Mouse (Mus musculus) cerebellum, adult 2 months (tissue): Measurements from ENCODE around the gene Megf11.

Experiments used
- CTCF ChIP-seq: fragments of 200-500 bp; IDR thresholded peaks from 2 replicates; pipeline ENCODE4 v1.5.1; 2011; ENCODE audit warnings: low read depth, mild to moderate bottlenecking, control low read depth, low read length, moderate library complexity, borderline replicate concordance; ENCODE audit not compliant: insufficient read depth
- POLR2A ChIP-seq: fragments of 200-500 bp; IDR thresholded peaks from 2 replicates; pipeline ENCODE4 v1.6.1; 2011; ENCODE audit warnings: low read length, control low read depth, borderline replicate concordance; ENCODE audit not compliant: insufficient read depth

DNA sequence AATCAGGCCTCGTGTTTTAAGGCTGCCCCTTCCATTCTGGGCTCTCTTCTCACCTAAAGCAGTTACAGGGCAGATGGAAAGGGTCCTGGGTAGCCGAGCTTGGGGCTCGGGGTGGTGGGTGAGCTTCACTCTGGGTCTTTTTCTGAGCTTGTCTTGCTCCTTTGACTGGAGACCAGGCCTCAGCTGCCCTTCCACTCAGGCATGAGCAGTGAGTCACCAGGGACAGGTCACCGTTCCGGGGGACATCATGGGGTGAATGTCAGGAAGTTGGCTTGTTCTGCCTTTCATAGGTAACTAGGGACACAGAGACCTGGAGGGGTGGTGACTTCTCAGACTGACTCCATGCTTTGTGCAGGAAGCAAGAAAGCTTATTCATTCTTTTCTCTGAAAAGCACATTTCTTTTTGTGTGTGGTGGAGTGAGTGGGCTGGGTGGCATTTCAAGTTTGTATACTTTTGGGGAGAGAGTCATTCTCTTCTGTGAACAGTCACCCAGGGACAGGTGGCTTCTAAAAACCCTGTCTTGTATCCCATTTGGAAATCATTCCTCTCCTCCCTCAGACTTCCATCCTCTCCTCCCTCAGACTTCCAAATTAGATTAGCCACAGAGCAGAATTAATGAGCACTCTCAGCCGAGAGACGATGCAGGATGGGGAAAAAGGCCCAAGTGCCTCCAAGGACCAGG is 10.0 kb downstream of the Megf11 start:
- TF ChIP-seq POLR2A, result no peak
- TF ChIP-seq CTCF, result no peak
